Mouse (Mus musculus): ENCODE results near the gene Smarcal1.

Gene Smarcal1

DNA sequence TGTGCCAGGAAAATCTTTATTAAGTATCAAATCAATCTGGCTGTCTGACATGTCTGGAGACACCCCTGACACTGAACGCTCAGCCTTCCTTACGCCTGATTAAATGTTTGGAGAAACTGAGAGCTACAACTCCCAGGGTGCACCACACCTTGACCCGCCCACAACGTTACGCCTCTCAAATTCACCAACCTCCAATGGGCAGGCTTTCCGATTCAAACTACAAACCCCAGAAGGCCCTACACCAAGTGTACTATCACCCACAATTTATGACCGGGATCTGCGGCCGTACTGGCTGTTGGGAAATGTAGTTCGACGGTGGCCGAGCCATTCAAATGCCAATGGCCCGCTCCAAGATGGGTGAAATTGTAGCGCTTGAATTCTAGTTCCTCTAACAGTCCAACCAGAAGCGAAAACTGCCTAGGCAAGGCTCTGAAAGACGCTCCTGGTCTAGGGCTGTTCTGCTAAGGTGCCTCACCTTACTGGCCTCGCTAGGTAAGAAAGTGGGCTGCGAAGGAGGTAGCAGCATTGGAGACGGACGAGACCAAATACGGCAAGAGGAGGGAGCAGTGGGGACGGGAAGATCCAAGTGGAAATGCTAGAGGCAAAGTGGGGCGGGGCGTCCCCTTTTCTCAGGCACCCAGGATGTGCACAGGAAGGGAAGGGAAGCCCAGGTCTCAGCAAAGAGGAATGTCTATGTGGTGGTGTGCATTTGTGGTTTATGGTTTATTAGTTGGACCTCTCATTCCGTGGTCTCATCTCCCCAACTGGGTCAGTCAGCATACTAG is at the start of gene Smarcal1:
Gene Smarcal1 (plus strand): TSS at position 305 of the 785 bp plus-strand sequence.
- peak; percentile 76 for DNase-seq (ENCODE audit: low spot score)

DNA sequence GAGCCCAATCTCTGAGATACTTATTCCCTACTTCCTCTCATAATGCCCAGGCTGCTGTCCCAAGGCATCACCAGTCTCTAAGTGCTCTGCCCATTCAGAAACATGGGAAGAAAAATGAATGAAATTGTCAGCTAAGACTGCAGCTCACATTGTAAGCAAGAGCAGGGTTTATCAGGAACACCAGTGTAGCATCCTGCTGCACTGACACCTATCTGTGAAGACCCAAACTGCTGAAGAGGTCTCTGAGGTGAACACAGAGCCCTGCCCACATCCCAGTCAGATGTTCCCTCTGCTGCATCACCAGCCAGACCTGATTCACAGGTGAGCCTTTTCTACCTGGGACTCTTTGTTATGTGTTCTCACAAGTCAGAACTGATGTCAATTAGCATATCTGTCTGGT is 49.6 kb upstream of the Smarcal1 start:
- no peak for DNase-seq (ENCODE audit: low spot score)

- no peak for DNase-seq (ENCODE audit: low spot score)
These were observed 47.1 kb upstream of the Smarcal1 start for GRCm38 (mm10) chr1:72535725-72536571.

DNA sequence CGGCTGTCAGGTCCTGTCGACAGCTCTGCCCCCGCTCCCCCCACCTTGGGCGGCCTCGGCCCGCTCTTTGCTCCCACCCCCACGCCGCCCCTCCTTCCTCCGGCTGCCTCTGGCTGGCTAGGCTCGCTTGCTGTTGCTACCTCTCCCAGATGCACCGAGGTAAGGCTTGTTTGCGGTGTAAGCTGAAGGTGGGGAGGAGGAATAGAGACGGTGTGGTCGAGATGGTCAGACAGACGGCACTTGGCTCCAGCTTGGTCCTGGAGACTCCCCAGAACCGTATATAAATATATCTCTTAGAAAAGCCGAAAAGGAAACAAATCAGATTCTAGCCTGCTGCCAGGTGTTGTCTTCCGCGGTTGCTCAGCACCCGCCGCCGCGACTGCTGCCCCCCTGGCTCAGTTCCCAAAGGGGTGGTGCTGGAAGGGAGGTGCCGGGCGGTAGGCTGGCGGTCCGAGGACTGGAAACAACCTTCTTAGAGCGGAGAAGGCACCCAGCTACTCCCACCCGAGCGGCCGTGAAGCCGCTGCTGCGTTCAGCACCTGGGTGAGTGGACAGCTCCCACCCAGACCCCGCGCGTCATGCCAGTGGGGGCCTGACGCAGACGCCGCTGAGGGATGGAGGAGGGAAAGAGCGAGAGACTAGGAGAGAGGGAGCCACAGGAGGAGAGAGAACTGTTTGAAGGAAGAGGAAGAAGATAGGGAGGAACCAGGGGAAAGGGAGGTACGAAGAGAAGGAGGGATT is 46.3 kb upstream of the Smarcal1 start, which contains the start of gene March4:
Gene March4 (minus strand): TSS at position 320 of the 741 bp plus-strand sequence.
- peak; percentile 55 for DNase-seq (ENCODE audit: low spot score)

DNA sequence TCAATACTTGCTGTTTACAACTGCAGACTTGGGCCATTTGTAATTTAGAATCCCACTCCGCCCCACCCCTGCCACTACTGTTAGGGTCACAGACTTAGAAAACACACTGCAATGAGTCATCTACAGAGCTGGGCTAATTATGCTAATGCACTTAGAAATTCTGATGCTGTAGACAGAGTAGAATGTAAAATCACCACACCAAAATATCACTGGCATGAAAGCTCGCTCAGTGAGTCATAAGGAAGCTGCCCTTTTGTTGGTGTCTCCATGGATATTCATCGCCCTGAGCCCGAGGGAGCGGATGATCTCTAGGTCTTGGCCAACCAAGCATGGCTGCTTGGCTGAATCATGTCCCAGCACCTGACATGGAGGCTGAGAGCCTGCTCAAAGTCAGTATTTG is 44.8 kb upstream of the Smarcal1 start:
- no peak for DNase-seq (ENCODE audit: low spot score)

GRCm38 (mm10) chr1:72550317-72550716 is 32.7 kb upstream of the Smarcal1 start:
- DNase-seq (ENCODE audit: low spot score) = no peak

DNA sequence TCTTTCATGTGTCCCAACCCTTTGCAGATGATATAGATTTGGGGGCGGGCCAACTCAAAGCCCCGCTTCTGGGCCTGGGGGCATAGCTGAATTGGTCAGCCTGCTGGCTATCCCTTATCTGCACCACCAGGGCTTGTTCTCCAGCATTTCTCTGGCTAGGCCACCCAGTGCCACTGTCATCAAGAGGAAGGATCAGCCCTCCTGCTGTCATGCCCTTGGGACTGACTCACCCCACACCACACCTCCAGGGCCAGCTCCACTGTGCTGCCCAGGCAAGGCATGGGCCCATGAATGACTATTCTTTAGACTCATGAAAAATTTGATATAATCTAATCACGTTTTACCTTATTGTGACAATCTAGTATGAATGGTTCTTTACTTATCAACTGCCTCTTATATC is 26.6 kb upstream of the Smarcal1 start:
- DNase-seq (ENCODE audit: low spot score) = peak; percentile 6

DNA sequence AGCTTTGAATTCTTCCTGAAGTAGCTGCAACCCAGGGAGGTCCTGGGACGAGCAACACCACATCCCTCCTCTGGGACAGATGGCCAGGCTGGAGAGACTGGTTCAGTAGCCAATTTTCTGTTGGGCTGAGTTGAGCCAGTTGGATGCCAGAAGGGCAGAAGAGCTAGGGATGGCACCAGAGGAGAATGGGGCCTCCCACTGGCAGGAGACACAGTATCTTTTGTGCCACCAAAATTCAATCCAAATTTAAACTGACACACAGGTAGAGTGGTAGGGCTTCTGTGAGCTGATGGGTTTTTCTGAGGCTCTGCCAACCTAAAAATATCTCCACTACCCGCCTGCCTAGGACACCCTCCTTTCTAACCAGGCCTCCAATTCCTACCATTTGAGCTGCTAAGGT is 24.4 kb upstream of the Smarcal1 start:
- DNase-seq (ENCODE audit: low spot score) = no peak

DNA sequence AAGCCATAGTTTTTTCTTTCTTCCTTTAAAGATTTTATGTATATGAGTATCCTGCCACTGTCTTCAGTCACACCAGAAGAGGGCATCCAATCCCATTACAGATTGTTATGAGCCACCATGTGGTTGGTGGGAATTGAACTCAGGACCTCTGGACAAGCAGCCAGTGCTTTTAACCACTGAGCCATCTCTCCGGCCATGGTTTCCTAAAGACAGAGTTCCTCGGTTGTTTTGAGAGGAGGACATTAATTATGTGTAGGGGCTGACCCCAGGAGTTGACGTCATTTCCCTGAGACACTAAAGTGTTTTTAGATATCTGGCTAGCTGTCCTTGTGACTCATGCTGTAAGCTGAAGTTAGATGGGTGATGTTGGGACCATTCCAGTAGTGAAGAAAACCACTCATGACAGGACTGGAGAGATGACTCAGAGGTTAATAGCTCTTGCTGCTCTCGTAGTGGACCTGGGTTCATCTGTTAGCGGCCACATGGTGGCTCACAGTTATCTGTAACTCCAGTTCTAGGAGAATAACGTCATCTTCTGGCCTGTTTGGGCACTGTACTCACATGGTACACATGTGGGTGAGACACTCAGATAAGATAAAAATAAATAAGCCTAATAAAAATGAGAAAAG is 18.6 kb upstream of the Smarcal1 start:
- no peak for DNase-seq (ENCODE audit: low spot score)

DNA sequence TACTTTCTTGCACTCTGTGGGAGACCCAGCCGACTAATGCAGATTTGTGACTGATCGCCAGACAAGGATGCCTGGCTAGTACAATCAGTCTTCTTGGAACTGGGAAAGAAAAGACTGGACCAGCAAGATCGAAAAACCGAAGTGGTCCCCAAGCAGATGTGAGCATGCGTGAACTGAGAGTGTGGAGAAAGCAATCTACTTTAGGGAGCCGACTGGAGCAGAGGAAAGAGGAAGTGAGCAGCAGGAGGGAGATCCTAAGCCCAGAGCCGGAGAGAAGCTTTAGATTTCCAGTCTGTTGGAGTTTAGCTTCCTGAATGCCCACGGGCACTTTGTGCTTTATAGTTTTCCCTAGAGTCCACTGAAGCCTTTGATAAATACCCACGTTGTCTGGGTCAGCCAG is 16.0 kb upstream of the Smarcal1 start:
- DNase-seq (ENCODE audit: low spot score) = no peak

DNA sequence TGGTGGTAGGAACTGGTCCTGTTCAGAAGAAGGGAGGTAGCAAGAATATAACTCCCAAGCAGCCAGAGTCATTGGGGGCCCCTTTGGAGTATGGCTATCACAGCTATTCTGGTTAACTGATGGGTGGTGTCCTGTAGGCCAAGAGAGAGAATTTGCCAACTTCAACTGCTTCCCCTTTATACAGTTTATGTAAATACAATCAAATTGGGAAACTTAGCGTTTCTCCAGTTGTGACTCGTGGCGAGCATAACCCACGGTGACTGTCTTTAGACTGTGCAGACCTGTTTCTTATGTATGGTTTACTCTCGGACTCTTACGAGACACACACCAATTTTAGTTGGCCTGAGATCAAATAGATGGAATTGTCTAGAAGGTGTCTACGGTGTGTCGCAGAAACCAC is 14.3 kb upstream of the Smarcal1 start:
- no peak for DNase-seq (ENCODE audit: low spot score)

DNA sequence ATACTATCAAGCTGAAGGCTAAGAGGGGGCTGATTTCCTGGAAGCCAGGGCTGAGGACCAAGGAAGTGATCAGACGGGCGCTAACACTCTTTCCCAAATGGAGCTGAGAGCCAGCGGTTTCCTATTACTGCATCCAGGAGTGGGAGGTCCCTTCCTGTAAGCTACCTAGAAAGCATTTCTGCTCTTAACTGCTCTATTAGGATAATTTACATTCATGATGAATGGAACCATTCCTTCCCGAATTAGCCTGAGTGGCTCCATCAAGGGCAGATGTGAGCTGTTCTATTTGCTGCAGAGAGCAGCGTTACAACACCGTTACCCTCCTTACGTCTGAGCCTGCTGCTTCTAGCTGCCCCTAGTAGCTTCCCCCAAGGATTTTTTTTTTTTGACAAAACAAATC is 9.0 kb upstream of the Smarcal1 start:
- DNase-seq (ENCODE audit: low spot score) = no peak

GRCm38 (mm10) chr1:72574608-72575007 is 8.4 kb upstream of the Smarcal1 start:
- no peak for DNase-seq (ENCODE audit: low spot score)

DNA sequence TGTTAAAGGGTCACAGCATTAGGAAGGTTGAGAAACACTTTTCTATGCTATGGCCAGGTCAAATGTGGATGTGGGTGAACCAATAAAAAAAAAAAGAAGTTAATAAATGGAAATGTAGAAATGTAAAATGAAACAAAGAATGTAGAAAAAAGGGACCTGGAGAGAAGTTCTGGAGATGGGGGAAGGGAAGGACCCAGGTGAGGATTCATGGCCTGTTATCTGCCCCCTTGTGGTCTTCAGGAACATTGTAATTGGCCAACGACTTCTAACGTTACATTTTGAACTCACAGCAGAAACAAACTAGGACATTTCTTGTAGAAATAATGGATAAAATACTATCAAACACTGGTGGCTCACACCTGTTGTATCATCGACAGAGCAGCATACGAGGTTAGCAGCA is 7.9 kb upstream of the Smarcal1 start:
- no peak for DNase-seq (ENCODE audit: low spot score)

- DNase-seq (ENCODE audit: low spot score) = no peak
These were observed 5.5 kb upstream of the Smarcal1 start for GRCm38 (mm10) chr1:72577481-72577922.

DNA sequence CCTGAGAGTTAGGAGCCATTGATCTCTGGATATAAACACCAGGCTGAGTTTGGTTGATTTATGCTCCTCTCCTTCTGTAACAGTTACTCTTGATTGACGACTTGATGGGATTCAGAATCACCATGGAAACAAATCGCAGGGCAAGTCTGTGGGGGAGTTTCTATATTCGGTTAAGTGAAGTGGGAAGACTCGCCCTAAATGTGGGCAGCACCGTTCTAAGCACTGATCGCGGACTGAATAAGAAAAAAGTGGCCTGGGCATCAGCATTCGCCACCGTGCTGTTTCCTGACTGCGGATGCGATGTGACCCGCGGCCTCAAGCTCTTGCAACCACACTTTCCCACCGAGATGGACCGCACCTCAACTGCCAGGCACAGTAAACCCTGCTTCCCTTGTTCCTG is 4.7 kb upstream of the Smarcal1 start:
- DNase-seq (ENCODE audit: low spot score) = no peak

DNA sequence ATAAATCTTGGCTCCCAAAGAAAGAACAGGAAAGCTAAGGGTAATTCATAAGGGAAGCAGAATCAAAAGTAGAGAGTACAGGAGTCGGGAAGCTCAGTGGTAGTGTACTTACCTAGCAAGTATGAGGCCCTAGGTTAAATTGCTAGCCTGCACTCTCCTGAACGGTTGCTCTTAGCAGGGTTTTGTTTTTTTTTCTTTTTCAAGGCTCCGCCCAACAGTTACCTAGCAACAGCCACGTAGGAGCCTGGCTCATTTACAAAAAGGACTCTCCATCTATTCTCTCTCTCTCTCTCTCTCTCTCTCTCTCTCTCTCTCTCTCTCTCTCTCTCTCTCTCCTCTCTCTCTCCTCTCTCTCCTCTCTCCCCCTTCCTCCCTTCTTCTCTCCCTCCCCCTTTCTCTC is 4.2 kb upstream of the Smarcal1 start:
- no peak for DNase-seq (ENCODE audit: low spot score)

- DNase-seq (ENCODE audit: low spot score) = no peak
These were observed 855 bp downstream of the Smarcal1 start for GRCm38 (mm10) chr1:72583906-72584305.

DNA sequence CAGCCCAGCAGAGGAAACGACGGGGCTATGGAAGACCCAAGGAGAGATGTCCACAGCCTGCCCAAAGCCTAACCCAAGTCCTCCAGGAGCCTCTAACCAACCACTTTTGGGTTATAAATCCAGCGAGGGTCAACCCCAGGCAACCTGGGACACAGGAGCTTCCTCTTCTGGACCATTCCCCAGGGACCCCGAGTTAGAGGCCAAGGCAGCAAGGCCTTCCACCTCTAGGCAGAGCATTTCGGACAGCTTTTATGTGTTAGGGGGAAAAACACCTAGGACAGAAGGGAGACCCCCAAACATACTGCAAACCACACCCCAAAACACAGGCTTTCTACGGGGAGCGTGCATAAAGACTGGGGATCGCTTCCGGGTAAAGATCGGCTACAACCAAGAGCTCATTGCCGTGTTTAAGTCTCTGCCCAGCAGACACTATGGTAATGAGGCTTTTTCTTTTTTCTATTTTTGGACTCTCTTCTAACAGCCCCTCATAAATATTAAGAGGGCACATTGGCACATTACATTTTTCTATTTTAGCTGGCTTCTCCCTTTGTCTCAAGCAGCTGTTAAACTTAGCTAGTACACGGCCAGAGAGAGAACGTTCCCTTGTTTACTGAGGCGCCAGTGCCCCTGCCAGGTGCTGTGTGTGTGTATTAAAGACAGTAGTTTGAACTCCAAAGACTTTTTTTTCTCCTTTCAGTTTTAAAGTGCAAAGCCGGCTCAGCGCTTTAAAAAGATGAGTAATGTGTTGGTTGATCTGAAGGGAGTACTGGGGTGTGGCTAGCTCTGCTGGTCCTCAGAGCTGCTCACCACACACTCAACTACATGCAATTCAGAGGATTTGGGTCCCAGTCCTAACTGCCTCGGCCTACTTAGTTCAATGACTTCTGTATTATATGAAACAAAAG is 3.2 kb downstream of the Smarcal1 start:
- no peak for DNase-seq (ENCODE audit: low spot score)

DNA sequence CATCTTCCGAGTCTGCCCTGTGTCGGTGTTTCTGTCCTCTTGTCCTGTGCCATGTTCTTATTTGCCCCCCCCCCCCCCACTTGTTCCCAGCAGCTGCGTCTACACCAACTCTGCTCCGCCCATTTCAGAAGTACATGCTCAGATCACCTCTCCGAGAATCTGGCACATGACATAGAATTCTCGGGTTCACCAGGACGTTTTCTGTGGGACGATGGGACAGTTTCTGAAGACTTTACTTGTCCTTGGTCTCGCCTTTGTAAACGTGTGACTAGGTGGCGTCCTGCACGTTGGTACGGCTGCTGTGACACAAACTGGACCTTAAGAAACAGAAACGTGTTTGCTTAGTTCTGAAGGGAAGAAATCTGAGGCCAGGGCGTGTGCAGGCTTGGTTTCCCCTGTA is 4.5 kb downstream of the Smarcal1 start:
- no peak for DNase-seq (ENCODE audit: low spot score)

DNA sequence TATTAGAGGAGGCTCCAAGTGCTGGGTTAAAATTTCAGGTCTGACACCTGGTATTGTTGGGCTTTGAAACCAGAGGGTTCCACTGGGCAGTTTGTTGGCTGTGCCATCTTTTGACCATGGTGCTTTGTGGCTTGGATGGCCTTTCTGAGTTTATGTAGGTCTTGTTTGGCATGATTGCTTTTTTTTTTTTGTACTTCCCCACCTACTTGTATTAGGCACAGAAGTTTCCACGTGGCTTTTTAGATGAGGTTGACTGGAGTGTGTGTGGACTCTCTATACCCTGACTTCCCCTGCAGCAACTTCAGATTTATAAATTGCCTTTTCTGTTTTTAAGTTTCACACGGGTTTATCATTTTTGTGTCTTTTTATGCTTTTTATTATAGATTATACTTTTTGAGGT is 5.7 kb downstream of the Smarcal1 start:
- DNase-seq (ENCODE audit: low spot score) = no peak
